Mouse (Mus musculus): Measurements from ENCODE around the gene Harbi1.

DNA sequence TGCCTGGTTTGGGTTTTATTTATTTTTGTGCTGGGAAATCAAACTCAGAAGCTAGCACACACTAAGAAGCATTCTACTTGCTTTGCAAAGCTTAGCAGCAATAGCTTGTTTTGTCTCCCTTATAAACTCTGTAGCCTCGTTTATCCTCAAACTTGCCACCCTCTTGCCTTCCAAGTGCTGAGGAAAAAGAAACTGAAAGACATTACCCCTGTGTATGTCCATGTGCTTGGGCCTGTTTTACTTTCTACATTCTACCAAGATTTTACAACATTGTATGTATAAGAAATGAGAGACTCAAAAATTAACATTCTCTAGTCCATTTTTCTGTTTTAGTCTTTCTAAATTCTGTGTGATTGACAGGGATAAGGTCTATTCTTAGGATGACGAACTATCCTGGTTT lies 14.1 kb downstream of the Harbi1 start:
- no peak for TF ChIP-seq CTCF (conservative IDR thresholded peaks at IDR 0.05; ENCODE audit: insufficient read depth, insufficient read length, low read depth, low read length)
- TF ChIP-seq POLR2A (IDR thresholded peaks at IDR 0.05; ENCODE audit: low read depth, low read length), result no peak

Measured in kidney, adult 2 months (tissue).